Mouse (Mus musculus): Measurements from ENCODE around the gene Nxpe3.

- TF ChIP-seq POLR2A (IDR thresholded peaks at IDR 0.05; ENCODE audit: extremely low read depth, insufficient read depth, low read length) (no peak), CTCF (IDR thresholded peaks at IDR 0.05; ENCODE audit: extremely low read depth, insufficient read depth, low read length) (no peak)
These were observed 81.2 kb downstream of the Nxpe3 start for GRCm38 (mm10) chr16:55813916-55814315.
